Comparison of ENCODE assay signal across 7 mouse cellular contexts in the genomic region with DNA sequence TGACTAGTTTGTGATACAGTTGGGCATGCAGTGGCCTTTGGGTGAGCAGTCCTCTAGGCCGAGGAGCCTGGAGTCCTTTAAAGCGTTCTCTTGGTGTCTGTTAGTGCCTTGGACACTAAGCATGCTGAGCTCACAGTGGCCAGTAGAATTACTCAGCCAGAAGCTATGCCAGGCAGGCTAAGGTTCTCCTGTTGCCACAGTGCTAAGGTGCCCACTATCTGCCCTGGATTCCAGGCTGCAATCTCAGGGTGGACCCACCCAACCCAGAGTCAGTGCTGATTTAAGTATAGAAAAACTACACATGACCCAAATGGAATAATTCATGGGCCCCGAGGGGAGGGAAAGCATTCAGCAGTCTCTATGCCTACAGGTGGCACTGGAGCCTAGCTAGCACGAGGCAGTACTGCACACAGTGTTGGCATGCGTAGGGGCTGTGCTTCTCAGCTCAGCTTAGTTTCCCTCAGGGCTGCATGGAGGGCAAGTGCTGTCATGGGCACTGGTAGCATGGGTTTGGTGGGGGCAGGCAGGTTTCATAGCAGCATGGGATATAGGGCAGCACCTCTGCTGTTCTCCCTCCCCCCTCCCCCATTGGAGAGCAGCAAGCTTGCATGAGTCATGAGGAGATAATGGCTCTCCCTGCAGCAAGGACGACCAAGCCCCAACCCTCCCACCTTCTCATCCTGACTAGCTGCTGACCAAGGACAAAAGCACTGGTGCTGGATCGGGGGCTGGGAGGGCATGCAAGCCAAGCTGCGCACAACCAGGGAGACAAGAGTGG. TPM values are rescaled to one million over a fixed set of nuclear protein-coding genes. Genes with fewer than 3 reads are reported as not detected.
DNase-seq lines count a peak whose midpoint lies in the region; ATAC-seq lines count a peak whose summit lies in the region.

No protein-coding gene starts in this region.

- H3K4me3 ChIP-seq in embryonic facial prominence, embryonic 10.5 days: no peak overlapping the region
- H3K4me3 ChIP-seq in stomach, embryonic 14.5 days (ENCODE audit: low read depth, low read length): no peak overlapping the region

- H3K4me2 ChIP-seq in stomach, embryonic 14.5 days (replicated peaks; ENCODE audit: low read depth, low read length): no peak overlapping the region

- no peaks in the 10 kb centered on the region for H3K27me3 ChIP-seq in embryonic facial prominence, embryonic 10.5 days (replicated peaks; ENCODE audit: low read depth, poor library complexity, severe bottlenecking)
- H3K27me3 ChIP-seq in stomach, embryonic 14.5 days (ENCODE audit: control insufficient read depth, insufficient read depth, low read length): no peaks in the 10 kb centered on the region

- intact Hi-C loops in heart, postnatal 14 days (cut with DNase I): no loop called here

- peaks cover 15% of the 10 kb centered on the region for H3K4me1 ChIP-seq in embryonic facial prominence, embryonic 10.5 days
- peaks cover 8% of the 10 kb centered on the region; the same call in 1 of the 2 replicates for H3K4me1 ChIP-seq in stomach, embryonic 14.5 days (ENCODE audit: control insufficient read depth, insufficient read depth, low read length)

- H3K36me3 ChIP-seq in embryonic facial prominence, embryonic 10.5 days (replicated peaks): peaks cover 27% of the 10 kb centered on the region
- H3K36me3 ChIP-seq in stomach, embryonic 14.5 days (ENCODE audit: control insufficient read depth, insufficient read depth, low read length): no peaks in the 10 kb centered on the region

- 0 out of 2 replicates have a peak overlapping the region, but pooled peaks have one; percentile 26 for H3K27ac ChIP-seq in embryonic facial prominence, embryonic 10.5 days (replicated peaks)
- no peak overlapping the region for H3K27ac ChIP-seq in stomach, embryonic 14.5 days (ENCODE audit: low read length)

- H3K9ac ChIP-seq in stomach, embryonic 14.5 days (replicated peaks; ENCODE audit: low read depth, low read length): no peak overlapping the region

- peak; percentile 7 for DNase-seq in testis, postnatal 14 days (ENCODE audit: low spot score)
- DNase-seq in testis, postnatal 10 days (ENCODE audit: low spot score): no peak
- DNase-seq in embryonic facial prominence, embryonic 10.5 days (ENCODE audit: low spot score): no peak
- peak; percentile 10 to 23 for DNase-seq in heart, postnatal 14 days
- peak; percentile 24 to 49 for DNase-seq in layer of hippocampus, postnatal 10 days (ENCODE audit: low spot score in 2 of 2)

- ATAC-seq in stomach, embryonic 14.5 days (ENCODE audit: insufficient number of reproducible peaks, insufficient read depth, low FRiP score, low read depth): peak; percentile 64
- no peak for ATAC-seq in activated CD4-positive, CD25-positive, alpha-beta regulatory T cell, adult 4 months

- H3K9me3 ChIP-seq in embryonic facial prominence, embryonic 10.5 days: no peaks in the 10 kb centered on the region
- no peaks in the 10 kb centered on the region for H3K9me3 ChIP-seq in stomach, embryonic 14.5 days (ENCODE audit: control insufficient read depth, low read depth, low read length)

- WGBS in embryonic facial prominence, embryonic 10.5 days: 68% methylated on average over 8 of the region's 8 CpGs
- WGBS in stomach, embryonic 14.5 days: 72% methylated on average over 8 of the region's 8 CpGs

RNA-seq across cellular contexts. Expression of a gene that starts 29.8 kb away (rescaled TPM):
- polyA plus RNA-seq in embryonic facial prominence, embryonic 10.5 days (2016; fragmentation: Nextera tagmentation; extraction: Ambion mirVana): 97.9 and 99.9 TPM in 2 replicates
- 10 to 100 TPM; 25.2 to 37.8 TPM for total RNA-seq in heart, postnatal 14 days (2021)
- total RNA-seq in layer of hippocampus, postnatal 10 days (2021): 10 to 100 TPM; 28.9 to 34.7 TPM
- 84.8 and 86.6 TPM in 2 replicates for polyA plus RNA-seq in stomach, embryonic 14.5 days (2014; fragmentation: Nextera tagmentation; extraction: Ambion mirVana)
- polyA plus RNA-seq in activated CD4-positive, CD25-positive, alpha-beta regulatory T cell, adult 4 months (2017; shearing (Covaris generic)): 10 to 100 TPM; 51.0 to 57.8 TPM

Comparison
In these comparisons a context has a peak if more than half of its experiments do, and no peak if none do; other contexts are left out.
1. DNase-seq: peak in testis, postnatal 14 days (single experiment), heart, postnatal 14 days (2 of 2) and layer of hippocampus, postnatal 10 days (2 of 2); none in testis, postnatal 10 days (single experiment) and embryonic facial prominence, embryonic 10.5 days (single experiment).